Mouse (Mus musculus) G1E (cell line): ENCODE data around the gene Rad9a. TPM values are rescaled to one million over a fixed set of nuclear protein-coding genes. Genes with fewer than 3 reads are reported as not detected.

Experiments used
- ATAC-seq: 2 replicates; pipeline ENCODE4 v1.8.0; 2016; ENCODE audit warnings: mild to moderate bottlenecking; ENCODE audit not compliant: insufficient number of reproducible peaks, poor library complexity, low FRiP score, severe bottlenecking; ENCODE audit errors: extremely low read depth
- DNase-seq: peaks from one replicate; pipeline ENCODE4 v3.0.0; 2012; ENCODE audit warnings: low spot score
- H3K27me3 ChIP-seq: 2 replicates; pipeline ENCODE4 v1.6.1; 2012; ENCODE audit warnings: mild to moderate bottlenecking, low read length, inconsistent platforms; ENCODE audit not compliant: insufficient read depth
- H3K36me3 ChIP-seq: replicated peaks from 2 replicates; pipeline ENCODE3; 2012; ENCODE audit warnings: mild to moderate bottlenecking, inconsistent platforms
- H3K4me1 ChIP-seq: 2 replicates; pipeline ENCODE4 v1.6.1; 2012; ENCODE audit warnings: low read depth, low read length, inconsistent platforms, mixed read lengths; ENCODE audit not compliant: insufficient read depth
- H3K4me3 ChIP-seq: 2 replicates; pipeline ENCODE4 v1.5.1; 2012; ENCODE audit warnings: low read depth, mild to moderate bottlenecking, inconsistent platforms, low read length, moderate library complexity, mixed read lengths
- H3K9me3 ChIP-seq: replicated peaks from 2 replicates; pipeline ENCODE4 v1.6.1; 2012; ENCODE audit warnings: inconsistent platforms
- CTCF ChIP-seq: IDR thresholded peaks from 2 replicates; pipeline ENCODE4 v1.5.1; 2012; ENCODE audit warnings: low read depth, low read length, inconsistent platforms, mixed read lengths
- GATA1 ChIP-seq: IDR thresholded peaks from 2 replicates; pipeline ENCODE4 v1.6.1; 2012; ENCODE audit warnings: borderline replicate concordance, low read length, inconsistent platforms, mixed read lengths
- GATA2 ChIP-seq: IDR thresholded peaks from 2 replicates; pipeline ENCODE4 v1.6.1; 2012; ENCODE audit warnings: low read depth, low read length, inconsistent platforms, borderline replicate concordance
- POLR2AphosphoS5 ChIP-seq: IDR thresholded peaks from 2 replicates; pipeline ENCODE4 v1.6.1; 2012; ENCODE audit warnings: low read depth, low read length, inconsistent platforms; ENCODE audit not compliant: insufficient replicate concordance
- TAL1 ChIP-seq: conservative IDR thresholded peaks from 2 replicates; pipeline ENCODE4 v1.6.1; 2012; ENCODE audit warnings: low read depth, low read length, inconsistent platforms, mixed read lengths
- polyA plus RNA-seq: library from polyadenylated mRNA; stranded (reverse); fragments of >175 nt; gene quantifications from 2 replicates; pipeline ENCODE4 v1.2.3, GENCODE M21; 2012
- total RNA-seq, 2 experiments: library from RNA; stranded (forward) in 1 of 2; stranded (reverse) in 1 of 2; fragments of 200-1000 nt in 1 of 2; fragments of >200 nt in 1 of 2; fragmentation: Nextera tagmentation in 1 of 2; gene quantifications; 2 replicates each; pipeline ENCODE4 v1.2.3; 2014 to 2017

Gene Rad9a
- total and polyA plus RNA-seq, 3 experiments, result 27.5 to 61.9 (median 33.6) TPM

DNA sequence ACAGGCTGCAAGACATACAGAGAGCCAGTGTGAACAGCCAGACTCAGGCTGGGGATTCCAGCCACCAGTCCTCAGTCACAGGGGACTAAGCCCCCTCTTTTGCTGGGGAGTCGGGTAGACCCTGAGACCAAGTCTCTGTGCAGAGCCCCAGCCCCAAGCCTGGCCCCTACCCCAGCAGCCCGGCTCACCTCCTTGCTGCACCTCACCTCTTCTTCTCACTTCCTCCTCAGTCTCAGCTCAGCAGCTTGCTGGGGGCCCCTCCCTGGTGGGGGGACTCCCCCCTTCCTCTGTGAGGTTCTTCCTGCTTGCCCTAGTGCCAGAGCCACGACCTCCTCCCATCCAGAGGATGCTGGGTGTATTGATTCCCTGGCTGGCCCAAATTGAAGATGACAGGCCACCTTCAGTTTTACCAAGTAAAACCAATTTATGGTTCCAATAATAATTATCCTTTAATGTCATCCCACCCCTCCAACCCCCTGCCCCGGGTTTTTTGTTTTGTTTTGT, 10.6 kb downstream of the Rad9a start, which contains the start of gene Tbc1d10c:
Gene Tbc1d10c, minus strand, starts transcription at position 454 of the 504 bp plus-strand sequence.
- TF ChIP-seq POLR2AphosphoS5 (no peak), CTCF (no peak), GATA2 (no peak), TAL1 (no peak), GATA1 (no peak)
- H3K36me3 ChIP-seq, result peaks cover 70% of the 10 kb centered on the region
- peak within 1 kb of the TSS; percentile 78 for H3K4me3 ChIP-seq
- DNase-seq (peak; percentile 84), ATAC-seq (peak; percentile 54)
- H3K9me3 ChIP-seq, result no peaks in the 10 kb centered on the region
- no peaks in the 10 kb centered on the region; the same call in 1 of the 2 replicates for H3K27me3 ChIP-seq
- peaks cover 67% of the 10 kb centered on the region for H3K4me1 ChIP-seq

DNA sequence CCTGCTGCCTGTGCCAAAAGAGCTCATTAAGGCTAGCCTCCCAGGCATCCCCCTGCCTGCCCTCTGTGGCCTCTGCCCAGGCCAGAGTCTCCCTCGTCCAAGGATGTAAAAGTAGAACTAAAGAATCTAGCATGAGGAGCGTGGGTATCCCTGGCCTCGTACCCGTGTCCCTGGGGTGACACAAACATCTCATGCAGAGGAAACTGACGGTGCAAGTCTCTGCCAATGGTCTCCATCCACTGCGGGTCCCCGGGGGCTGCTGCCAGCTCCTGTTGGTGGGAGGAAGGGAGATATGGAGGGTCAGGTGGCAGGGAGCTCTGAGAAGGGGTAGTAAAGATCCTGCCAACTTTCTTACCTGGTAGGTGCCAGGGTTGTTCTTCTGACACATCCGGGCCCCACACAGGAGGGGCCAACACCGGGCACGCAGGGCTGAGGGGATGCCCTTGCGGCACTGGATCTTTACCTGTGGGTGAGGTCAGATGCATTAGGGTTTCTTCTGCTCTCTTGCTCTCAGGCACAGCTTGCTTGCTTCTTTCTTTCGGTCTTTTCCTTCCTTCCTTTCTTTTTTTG, 12.3 kb downstream of the Rad9a start:
- ATAC-seq (no peak), DNase-seq (no peak)
- no peak for TF ChIP-seq TAL1
- no peak for TF ChIP-seq GATA1
- no peak for TF ChIP-seq GATA2
- TF ChIP-seq CTCF, result no peak
- TF ChIP-seq POLR2AphosphoS5, result no peak
- no peaks in the 10 kb centered on the region for H3K9me3 ChIP-seq
- H3K4me1 ChIP-seq, result peaks cover 65% of the 10 kb centered on the region
- H3K36me3 ChIP-seq, result peaks cover 70% of the 10 kb centered on the region
- H3K27me3 ChIP-seq, result no peaks in the 10 kb centered on the region; the same call in 1 of the 2 replicates
- no peak overlapping the region for H3K4me3 ChIP-seq

DNA sequence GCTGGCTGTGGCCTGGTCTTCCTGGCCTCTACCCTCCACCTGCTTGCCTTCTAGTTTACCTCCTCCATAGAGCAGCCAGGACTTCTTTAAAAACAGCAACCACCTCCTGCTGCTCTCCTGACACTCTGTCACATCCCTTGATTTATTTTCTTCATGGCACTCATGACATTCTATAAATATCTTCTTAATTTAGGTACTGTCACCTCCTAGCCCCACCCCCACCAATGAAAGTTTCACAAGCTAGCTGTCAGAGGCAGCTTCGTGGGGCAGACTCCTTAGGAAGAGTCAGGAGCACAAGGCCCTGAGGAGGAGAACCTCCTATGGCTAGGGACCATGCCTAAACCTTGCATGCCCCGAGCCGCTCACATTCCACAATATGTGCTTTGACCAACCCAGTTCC, 14.2 kb downstream of the Rad9a start:
- peaks cover 72% of the 10 kb centered on the region for H3K36me3 ChIP-seq
- ATAC-seq (no peak), DNase-seq (no peak)
- peaks cover 52% of the 10 kb centered on the region for H3K4me1 ChIP-seq
- no peaks in the 10 kb centered on the region for H3K9me3 ChIP-seq
- no peak overlapping the region for H3K4me3 ChIP-seq
- TF ChIP-seq CTCF, result no peak
- no peaks in the 10 kb centered on the region; the same call in 1 of the 2 replicates for H3K27me3 ChIP-seq

DNA sequence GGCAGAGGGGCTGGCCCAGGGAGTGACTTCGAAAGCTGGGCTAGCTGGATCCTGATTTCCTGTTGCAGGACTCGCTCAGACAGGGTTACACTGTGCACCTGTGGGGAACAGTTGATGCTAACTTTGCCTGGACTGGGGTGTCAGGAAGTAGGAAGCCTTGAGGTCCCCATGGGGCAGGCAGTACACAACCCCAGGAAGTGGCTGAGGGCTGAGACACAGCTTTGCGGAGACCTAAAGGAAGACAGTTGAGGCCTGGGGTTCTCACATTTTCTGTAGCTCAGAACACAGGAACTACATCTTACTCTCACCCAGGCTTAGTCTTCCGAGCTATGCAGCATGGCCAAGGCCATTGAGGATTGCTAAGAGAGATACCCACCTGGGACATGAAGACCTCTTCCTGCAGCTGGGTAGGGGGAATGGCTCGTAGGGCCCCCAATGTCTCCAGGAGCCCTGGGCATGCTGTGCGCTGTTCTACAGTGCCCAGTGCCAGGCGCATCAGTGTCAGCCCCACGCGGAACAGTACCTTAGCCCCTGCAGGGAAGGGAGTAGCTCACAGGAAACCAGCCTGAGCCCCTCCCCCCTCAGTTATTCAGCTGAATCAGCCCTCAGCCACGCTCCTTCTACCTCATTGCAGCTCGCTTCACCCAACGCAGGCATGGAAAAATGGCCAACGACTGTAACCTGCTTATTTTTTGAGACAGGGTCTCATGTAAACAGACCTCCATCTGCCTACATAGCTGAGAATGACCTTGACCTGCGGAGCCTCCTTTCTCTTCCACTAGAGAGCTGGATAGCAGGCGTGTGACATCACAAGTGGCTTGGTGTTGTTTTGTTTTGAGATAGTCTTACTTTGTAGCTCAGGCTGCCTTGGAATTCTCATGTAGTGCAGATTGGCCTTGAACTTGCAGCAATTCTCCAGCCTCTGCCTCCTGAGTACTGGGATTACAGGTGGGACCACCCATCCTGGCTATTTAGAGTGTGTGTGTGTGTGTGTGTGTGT, 16.2 kb downstream of the Rad9a start:
- H3K9me3 ChIP-seq, result no peaks in the 10 kb centered on the region
- H3K4me3 ChIP-seq, result no peak overlapping the region
- H3K4me1 ChIP-seq, result peaks cover 43% of the 10 kb centered on the region
- H3K27me3 ChIP-seq, result peaks cover 4% of the 10 kb centered on the region
- ATAC-seq (no peak), DNase-seq (no peak)
- peaks cover 81% of the 10 kb centered on the region for H3K36me3 ChIP-seq
- TF ChIP-seq GATA1 (no peak), TAL1 (no peak), GATA2 (no peak), POLR2AphosphoS5 (no peak), CTCF (no peak)

DNA sequence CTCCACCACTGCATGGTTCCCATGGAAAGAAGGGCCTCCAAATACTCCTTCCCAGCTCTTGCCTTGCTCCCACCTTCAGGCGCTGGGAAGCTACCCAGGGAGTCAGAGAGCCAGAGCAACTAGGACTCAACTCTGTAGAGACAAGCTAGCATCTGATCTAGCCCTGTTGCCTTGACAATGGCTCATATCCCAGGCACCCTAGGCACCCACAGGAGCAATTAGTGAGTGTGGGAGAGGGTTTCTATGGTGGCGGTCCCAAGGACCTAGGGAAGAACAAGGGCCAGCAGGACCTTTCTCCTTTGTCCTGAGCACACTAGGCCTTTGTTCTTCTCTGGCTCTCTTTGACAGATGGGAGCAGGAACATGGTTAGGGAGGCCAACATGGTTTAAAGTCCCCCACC, 17.8 kb downstream of the Rad9a start:
- ATAC-seq (no peak), DNase-seq (no peak)
- Histone ChIP-seq H3K4me3 (no peak overlapping the region), H3K9me3 (no peaks in the 10 kb centered on the region), H3K27me3 (peaks cover 10% of the 10 kb centered on the region), H3K4me1 (peaks cover 33% of the 10 kb centered on the region), H3K36me3 (peaks cover 70% of the 10 kb centered on the region)
- TF ChIP-seq GATA2 (no peak), CTCF (no peak), TAL1 (no peak), POLR2AphosphoS5 (no peak), GATA1 (no peak)

DNA sequence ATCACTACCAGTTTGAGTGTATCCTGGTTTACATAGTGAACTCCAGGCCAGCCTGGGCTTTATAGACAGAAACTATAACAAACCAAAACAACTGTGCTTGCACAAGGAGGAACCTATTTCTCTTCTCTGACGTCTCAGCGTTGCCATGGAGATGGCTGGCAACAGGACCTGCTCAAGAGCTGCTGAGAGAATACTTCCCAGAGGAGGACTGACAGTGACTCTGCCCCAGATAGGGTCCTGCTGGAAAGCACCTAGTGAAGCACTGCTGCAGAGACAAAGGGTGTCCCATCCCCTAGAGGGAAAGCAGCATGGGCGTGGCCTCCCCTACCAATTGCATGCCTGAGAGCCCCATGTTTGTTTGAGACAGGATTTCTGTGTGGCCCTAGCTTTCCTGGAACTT, 19.6 kb downstream of the Rad9a start:
- TF ChIP-seq CTCF (no peak), GATA2 (no peak), TAL1 (no peak), POLR2AphosphoS5 (no peak), GATA1 (no peak)
- H3K9me3 ChIP-seq, result no peaks in the 10 kb centered on the region
- ATAC-seq, result no peak
- peaks cover 26% of the 10 kb centered on the region for H3K4me1 ChIP-seq
- DNase-seq, result no peak
- peaks cover 17% of the 10 kb centered on the region for H3K27me3 ChIP-seq
- H3K36me3 ChIP-seq, result peaks cover 53% of the 10 kb centered on the region
- H3K4me3 ChIP-seq, result no peak overlapping the region
